Mouse (Mus musculus) C2C12 (cell line): ENCODE results near the gene Gm20422.

Experiments
- CTCF ChIP-seq: IDR thresholded peaks from one replicate; pipeline ENCODE4 v1.5.1; 2011; ENCODE audit not compliant: control insufficient read depth, insufficient read depth, insufficient read length
- MAX ChIP-seq: IDR thresholded peaks from one replicate; pipeline ENCODE4 v1.6.1; 2011; ENCODE audit warnings: mild to moderate bottlenecking, control low read depth
- USF1 ChIP-seq: IDR thresholded peaks from one replicate; pipeline ENCODE4 v1.6.1; 2011; ENCODE audit warnings: low read depth, mild to moderate bottlenecking, control low read depth, moderate library complexity

DNA sequence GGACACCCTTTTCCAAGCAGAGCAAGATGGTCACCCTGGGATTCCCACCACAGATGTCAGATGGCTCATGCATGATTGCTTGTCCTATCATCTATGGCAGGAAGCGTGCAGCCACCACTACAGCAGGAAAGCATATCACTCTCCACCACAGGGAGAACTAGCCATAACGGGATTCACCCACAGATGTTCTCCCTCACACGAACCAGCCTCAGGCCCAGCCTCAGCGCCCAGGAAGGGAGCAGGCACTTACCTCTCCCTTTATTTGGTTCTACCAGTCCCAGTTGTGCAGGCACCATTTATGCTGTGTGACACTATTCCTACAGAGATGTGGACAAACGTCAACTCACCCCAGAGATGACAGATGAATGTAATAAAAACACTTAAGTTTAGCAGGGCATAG lies 14.4 kb upstream of the Gm20422 start:
- no peak for TF ChIP-seq CTCF
- no peak for TF ChIP-seq MAX
- no peak for TF ChIP-seq USF1
